Mouse (Mus musculus): ENCODE results near the gene Yif1a.

The Yif1a gene

DNA sequence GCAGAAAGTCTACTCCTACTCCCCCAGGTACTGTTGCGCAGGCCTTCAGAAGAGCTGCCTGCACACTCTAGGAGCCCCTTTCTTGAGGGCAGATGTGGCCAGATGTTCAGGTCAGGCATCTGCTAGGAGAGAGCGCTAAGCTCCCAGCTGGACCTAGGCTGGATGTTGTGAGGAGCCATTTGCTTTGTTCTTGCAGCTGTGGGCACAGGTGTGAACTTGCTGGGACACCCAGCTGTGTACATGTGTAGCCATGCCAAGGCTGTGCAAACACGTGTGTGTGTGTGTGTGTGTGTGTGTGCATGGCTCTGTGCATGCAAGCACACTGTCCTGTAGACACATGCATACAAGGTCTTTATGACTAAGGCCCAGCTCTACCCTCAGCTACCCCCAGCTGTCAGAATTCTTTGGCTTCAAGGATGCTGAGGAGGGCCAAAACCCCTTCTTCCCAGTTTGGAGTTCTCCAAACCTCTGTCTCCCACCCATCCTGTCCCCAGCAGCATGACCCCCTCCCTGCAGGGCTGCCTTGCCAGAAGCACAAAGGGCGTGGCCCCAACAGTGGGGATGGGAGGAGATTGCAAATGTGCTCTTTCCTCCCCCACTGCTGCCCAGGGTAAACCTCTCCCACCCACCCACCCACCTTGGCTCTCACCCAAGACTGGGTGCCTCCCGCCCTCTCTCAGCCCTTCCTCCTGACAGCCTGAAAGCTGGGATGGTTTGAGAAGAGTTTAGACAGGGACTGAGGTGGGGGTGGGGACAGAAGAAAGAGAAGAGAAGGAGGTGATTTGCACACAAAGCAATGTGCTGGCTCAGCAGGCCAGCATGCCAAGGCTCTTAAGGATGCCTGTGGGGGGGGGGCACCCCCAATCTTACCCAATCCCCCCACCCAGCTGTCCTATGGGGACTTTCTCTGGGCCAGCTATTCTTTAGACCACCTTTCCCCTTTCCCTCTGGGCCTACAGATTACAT lies 27.7 kb upstream of the Yif1a start:
- no peak for DNase-seq (ENCODE audit: low read depth, low spot score)

DNA sequence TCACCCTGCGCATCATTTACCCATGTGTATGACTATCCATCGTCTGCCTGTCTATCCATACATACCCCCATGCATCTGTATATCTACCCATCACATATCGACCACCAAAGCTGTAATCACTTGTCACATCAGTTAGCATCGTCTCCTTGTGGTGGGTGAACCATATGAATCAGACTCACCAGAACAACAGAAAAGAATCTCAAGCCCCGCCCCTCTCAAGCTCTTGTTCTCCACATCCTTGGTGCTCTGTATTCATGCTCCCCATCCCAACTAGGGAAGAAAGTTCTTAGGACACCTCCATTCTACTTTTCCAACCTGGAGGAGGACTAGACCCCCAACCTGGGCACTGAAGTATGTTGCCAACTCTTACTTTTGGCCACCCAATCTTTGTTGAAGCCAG lies 26.3 kb upstream of the Yif1a start:
- no peak for DNase-seq (ENCODE audit: low read depth, low spot score)

DNA sequence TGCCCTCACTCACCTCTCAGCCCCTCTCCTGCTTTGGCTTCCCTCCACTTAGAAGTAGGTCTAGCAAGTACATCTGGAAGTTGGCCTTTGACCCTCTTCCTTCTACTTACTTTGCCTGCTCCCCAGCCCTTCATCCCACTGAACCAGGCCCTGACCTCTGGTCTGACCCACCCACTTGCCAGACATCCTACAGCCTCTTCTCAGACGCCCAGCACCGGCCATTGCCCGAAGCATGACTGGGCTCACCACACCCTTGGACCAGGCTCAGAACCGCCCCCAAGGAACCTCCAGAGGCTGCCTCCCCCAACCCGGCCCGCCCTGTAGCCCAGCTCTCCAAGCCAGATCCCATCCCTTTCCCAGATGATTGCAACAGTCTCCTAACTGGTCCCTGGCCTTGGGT lies 25.9 kb upstream of the Yif1a start:
- DNase-seq (ENCODE audit: low read depth, low spot score), result no peak

DNA sequence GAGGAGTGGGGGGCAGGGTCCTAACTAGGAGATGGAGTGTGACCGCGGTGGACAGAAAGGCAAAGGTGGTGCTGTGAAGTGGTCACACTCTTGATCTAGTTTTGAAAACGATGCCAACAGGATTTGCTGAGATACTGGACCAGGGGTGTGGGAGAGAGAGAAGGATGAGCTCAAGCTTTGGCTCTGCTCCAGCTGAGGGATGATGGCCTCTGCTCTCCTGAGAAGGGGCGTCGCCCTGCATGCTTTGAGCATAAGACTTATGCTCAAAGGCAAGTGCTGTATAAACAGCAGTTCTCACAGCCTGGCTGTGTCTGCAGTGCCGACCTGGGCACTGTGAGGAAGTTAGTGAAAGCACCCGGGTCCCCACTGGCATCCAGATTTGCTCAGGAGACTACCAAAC lies 23.2 kb upstream of the Yif1a start:
- DNase-seq (ENCODE audit: low read depth, low spot score), result no peak

DNA sequence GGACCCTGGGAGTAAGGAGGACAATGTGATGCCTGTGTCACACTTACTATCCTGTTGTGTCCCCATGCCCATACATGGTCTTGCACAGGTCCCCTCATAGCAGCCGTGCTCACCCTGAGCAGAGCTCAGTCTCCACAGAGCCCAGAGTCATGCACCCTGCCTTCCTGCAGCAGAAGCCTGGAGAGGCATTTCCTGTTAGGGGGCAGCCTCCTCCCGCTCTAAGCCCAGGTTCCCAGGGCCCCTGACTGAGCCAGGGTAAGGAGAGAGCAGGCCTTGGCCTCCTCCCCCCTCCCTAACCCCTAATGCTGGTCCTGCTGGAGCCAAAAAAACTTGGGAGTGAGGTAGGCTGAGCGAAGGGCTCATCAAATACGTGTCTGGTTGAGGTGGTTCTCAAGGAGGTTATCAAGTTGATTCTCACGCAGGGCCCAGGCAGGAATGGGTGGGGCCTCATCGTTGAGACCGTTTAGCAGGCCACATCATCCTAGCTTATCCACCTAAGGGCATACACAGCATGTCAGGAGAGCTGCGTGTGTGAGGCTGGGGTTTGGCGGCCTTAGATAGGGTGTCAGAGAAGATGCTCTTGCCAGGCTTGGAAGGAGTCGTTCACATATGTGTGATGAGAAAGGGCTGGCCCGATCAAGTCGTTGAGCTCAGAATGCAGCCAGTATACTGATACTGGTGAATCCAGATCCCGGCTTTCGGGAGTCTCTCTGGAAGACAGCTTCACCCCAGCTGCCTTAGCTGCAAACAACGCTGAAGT lies 21.1 kb upstream of the Yif1a start:
- DNase-seq (ENCODE audit: low read depth, low spot score), result no peak

DNA sequence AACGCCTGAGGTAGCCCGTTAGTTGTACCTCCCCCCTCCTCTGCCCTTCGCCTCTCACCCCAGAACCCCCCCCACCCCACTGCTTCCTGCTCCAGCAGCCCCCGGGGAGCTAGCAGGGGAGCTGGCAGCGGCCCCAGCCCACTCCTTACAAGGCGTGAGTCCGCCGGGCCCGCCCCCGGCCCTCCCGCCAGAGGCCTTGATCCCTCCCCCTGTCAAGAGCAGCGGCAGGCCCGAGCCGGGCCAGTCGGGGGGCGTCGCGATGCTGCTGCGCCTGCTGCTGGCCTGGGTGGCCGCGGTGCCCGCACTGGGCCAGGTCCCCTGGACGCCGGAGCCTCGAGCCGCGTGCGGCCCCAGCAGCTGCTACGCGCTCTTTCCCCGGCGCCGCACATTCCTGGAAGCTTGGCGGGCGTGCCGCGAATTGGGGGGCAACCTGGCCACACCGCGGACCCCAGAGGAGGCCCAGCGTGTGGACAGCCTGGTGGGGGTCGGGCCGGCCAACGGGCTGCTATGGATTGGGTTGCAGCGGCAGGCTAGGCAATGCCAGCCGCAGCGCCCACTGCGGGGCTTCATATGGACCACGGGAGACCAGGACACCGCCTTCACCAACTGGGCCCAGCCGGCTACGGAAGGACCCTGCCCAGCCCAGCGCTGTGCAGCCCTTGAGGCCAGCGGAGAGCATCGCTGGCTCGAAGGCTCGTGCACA lies 20.3 kb upstream of the Yif1a start, which contains the start of gene Cd248:
Gene Cd248 (plus strand): TSS at position 212 of the 703 bp plus-strand sequence.
- no peak for DNase-seq (ENCODE audit: low read depth, low spot score)

DNA sequence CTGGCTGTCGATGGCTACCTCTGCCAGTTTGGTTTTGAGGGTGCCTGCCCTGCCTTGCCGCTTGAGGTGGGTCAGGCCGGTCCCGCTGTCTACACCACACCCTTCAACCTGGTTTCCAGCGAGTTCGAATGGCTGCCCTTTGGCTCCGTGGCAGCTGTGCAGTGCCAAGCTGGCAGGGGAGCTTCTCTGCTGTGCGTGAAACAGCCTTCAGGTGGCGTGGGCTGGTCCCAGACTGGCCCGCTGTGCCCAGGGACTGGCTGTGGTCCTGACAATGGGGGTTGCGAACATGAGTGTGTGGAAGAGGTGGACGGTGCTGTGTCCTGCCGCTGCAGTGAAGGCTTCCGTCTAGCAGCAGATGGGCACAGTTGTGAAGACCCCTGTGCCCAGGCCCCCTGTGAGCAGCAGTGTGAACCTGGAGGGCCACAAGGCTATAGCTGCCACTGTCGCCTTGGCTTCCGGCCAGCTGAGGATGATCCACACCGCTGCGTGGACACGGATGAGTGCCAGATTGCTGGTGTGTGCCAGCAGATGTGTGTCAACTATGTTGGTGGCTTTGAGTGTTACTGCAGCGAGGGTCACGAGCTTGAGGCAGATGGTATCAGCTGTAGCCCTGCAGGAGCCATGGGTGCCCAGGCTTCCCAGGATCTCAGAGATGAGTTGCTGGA lies 19.6 kb upstream of the Yif1a start:
- DNase-seq (ENCODE audit: low read depth, low spot score), result no peak

DNA sequence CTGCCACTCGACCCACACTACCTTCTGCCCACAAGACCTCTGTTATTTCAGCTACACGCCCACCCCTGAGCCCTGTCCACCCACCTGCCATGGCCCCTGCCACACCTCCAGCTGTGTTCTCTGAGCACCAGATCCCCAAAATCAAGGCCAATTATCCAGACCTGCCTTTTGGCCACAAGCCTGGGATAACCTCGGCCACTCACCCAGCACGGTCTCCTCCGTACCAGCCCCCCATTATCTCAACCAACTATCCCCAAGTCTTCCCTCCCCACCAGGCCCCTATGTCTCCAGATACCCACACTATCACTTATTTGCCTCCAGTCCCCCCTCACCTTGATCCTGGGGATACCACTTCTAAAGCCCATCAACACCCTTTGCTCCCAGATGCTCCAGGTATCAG lies 18.9 kb upstream of the Yif1a start:
- no peak for DNase-seq (ENCODE audit: low read depth, low spot score)

DNA sequence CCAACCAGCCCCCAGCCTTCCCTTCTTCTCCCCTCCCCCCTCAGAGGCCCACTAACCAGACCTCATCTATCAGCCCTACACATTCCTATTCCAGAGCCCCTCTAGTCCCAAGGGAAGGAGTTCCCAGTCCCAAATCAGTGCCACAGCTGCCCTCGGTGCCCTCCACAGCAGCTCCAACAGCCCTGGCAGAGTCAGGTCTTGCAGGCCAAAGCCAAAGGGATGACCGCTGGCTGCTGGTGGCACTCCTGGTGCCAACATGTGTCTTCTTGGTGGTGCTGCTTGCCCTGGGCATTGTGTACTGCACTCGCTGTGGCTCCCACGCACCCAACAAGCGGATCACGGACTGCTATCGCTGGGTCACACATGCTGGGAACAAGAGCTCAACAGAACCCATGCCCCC lies 18.4 kb upstream of the Yif1a start:
- DNase-seq (ENCODE audit: low read depth, low spot score), result no peak

DNA sequence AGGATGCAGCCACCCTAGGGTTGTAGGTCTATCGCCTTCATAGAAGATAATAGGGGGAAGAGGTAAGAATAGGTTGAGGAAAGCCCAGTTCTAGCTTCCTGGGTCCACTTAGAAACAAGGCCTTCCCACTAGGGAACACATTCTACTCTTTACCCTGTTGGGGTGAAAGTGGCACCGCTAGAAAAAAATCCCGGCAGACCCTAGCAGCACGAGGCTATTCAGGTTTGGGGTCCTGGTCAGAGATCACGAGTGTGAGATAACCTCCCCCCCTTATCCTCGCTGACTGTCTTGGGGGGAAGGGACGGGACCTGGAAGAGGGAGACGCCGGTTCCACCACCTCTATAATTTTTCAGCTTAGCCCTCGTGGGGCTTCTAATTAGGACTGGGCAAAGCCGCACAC lies 17.3 kb upstream of the Yif1a start:
- no peak for DNase-seq (ENCODE audit: low read depth, low spot score)

DNA sequence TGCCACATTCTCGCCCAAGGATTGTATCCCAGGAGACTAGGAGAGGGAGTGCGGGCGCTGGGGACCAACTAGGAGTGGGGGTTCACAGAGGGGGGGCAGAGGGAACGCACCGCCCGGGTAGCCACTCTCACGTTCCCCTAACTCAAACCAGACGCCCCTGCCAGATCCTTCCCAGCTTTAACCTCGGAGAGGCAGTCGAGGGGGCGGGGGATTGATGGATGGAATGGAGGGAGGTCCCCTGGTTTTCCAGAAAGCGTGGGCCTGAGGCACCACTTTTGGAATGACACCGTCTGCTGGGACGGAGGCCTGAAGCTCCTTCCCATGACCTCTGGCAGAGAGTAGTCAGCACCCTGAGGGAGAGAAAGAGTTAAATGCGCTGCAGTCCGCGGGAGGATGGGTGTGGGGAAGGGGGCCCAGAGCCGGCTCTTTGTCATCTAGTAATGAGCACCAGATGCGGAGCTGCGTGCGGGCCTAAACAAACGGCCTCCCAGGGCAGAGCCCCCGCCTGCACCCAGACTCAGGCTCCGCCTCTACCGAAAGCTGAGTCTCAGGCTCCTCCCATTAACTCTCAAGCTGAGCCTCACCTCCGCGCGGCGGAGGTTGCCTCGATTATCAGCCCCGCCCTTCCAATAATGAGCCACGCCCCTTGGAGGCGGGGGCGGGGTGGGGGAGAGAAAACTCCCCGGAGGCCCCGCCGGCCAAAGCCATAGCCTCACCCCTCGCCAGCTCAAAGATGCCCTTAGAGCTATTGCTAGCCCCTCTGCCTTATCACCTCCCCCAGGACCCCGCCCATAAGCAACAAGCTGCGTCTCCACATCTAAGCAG lies 16.6 kb upstream of the Yif1a start:
- no peak for DNase-seq (ENCODE audit: low read depth, low spot score)

DNA sequence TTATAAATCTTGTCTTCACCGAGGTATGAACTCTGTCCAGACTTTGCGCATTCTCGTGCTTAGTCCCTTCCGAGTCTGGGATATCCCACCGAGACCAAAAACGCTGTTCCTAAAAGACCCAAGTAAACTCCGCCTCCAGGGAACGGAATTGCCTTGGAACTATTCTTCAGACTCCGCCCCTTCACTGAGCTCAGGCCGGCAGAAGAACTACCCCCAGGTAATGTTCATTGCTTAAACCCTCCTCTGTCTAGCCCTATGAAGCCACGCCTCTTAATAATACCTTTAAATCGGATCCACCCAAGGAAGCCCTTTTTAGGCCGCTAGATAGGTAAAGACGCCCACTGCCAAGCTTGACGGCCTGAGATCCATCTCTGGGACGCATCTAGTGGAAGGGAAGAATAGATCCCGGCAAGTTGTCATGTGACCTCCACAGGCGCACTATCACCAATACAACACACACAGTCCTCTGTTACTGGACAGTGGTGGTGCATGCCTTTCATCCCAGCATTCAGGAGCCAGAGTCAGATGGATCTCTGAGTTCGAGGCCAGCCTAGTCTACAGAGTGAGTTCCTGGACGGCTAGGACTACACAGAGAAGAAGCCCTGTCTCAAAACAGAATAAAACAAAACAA lies 15.8 kb upstream of the Yif1a start:
- no peak for DNase-seq (ENCODE audit: low read depth, low spot score)

DNA sequence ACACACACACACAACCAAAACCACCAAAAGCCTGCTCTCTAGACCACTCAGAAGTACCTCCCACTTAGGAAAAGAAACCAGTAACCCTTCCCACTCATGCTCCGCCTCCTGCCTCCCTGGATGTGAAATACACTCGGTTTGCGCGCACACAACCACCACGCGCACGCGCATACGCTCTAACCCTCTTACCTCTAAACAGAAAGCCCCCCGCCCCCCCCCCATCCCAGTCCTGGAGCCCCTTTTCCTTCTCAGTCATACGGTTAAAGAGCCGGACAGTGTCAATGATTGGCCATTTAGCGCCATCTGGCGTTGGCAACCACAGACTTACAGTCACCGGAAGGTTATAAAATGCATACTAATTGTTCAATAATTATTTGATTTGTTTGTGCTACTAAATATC lies 15.3 kb upstream of the Yif1a start:
- DNase-seq (ENCODE audit: low read depth, low spot score), result no peak

DNA sequence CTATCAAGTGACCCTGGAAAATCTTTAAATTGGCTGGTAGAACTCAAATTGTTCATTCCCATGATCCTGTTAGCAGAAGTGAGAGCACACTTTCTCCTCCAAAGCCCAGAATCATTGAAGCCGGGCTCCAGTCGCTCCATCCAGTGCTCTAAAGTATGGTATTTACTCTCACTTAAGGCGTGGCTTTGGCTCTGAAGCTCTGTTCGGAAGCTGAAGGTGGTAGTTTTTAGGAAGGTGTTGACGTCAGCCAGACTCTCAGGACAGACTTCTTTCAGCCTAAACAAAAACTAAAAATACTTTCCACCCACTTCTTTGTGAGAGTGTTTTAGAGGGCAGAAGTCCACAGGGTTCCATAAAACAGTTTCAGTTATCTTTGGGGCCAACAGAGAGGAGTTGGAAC lies 14.8 kb upstream of the Yif1a start:
- no peak for DNase-seq (ENCODE audit: low read depth, low spot score)

DNA sequence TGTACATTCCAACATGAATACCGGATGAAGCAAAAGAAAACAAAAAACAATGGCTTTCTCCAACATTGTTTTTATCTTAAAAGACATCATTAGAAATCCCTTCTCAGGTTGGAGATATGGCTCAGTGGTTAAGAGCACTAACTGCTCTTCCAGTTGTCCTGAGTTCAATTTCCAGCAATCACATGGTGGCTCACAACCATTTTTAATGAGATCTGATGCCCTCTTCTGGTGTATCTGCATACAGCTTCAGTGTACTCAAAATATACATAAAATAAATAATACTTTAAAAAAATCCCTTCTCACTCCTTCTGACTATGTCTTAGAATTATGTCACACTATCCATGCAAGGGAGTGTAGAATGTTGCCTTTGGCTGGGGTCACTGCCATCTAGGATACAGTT lies 9.1 kb upstream of the Yif1a start:
- DNase-seq (ENCODE audit: low read depth, low spot score), result no peak

DNA sequence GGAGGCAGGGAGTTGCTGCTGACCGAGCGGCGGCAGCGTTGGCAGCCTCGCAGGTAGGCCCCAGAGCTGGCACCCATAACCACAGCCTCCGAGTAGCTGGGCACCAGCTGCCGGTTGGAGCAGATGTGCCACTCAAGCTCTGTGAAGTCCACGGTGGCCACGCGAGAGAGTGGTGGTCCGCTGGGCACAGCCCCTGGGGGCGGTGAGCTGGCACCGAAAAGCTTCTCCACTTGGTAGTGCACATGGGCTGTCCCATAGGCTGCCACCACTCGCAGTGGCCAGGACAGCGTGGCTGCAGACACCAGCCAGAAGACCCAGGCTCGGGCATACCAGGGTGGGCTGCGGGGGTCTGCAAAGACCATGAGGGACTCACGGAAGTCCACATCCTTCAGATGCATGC lies 6.3 kb upstream of the Yif1a start:
- DNase-seq (ENCODE audit: low read depth, low spot score), result no peak

DNA sequence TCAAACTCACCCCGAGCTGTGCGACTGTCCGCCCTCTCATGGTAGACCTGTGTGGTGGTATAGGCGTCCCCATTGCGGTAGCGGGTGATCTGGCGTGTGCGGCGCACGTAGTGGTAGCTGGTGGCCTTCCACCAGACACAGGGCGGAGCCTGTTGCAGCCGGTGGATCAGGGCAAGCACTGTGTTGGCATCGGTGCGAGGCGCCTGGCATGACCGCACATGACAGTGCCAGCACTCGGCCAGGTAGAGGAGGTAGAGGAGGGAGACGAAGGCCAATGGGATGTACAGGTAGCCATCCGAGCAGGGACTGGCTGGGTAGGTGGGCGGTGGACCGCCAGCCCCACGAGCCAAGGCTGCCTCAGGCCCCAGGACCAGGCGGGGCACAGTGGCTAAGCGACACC lies 5.7 kb upstream of the Yif1a start:
- DNase-seq (ENCODE audit: low read depth, low spot score), result no peak

DNA sequence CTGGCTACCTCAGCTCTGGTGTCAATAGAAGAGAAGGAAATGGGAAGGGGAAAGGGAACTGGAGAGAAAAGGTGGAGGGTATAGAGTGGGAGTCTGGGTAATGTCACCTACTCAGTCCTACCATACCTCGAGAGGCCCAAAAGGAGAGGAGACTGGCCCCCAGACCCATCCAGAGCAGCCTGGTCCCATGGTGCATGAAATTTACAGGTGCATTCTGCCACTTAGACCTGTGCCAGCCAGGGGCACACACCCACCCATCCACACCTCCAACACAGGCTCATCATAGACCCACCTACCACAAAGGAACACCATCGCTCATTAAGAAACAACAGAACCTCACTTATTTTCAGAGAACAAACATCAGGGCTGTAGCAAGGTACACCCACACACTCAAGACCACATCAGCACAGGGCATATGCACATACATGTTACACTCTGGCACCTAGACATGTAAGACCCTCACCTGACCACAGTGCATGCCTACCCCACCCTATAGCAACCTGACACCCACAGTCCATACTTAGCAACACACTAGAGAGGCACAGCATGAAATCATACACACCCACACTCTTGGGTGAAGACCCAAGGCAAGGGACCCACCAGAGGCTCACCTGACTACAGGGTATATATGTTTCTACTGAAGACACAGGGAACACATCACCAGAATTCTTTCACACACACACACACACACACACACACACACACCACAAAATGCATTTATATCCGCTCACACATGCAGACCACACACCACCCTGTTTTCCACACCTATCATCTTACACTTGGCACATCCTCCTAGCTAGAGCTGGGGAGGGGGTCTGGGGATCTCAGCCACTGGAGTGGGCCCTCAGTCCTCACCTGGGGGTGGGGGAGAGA lies 4.1 kb upstream of the Yif1a start:
- no peak for DNase-seq (ENCODE audit: low read depth, low spot score)

DNA sequence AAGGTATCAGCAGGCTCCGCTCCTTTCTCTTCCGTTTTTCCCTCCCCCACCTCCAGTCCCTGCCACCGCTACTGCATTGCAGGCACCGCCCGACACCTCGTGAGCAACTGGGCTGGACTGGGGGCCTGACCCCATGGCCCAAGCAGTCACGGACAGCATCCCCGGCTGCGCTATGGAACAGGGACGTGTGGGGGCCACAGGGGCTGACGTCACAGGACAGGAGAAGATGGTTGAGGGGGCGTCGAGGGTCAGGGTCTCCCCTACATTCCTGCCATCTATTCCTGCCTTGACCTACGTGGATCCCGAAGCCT lies 3.5 kb upstream of the Yif1a start:
- DNase-seq (ENCODE audit: low read depth, low spot score), result no peak
